ENCODE assay signal across 17 mouse cellular contexts in the genomic region with DNA sequence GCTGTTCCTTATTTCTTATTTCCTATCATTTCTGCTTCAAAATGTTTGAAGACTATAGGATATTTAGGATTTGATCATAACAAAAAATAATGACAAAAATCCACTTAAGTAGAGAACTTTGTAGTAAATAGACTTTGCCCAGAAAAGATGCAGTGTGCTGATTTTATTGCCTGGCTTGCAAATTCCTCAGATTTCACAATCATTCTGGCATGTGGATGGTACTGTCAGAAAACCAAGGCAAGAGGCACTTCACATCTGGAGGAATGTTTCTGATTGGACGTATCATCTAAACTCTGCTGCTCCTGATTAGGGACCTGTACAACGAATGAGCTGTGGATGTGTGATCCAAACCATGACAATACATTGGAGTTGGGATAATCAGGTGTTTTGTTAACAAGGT.
DNase-seq lines count a peak whose midpoint lies in the region; ATAC-seq and TF ChIP-seq lines count a peak whose summit lies in the region.
"Had no signal": no experiment of that assay in that cellular context is flagged by ENCODE, and none has a peak within 500 bp of the region (broad histone marks: within the 10 kb centered on the region; RNA-seq: fewer than 3 reads in every experiment).

No protein-coding gene starts in this region.

- no peaks in the 10 kb centered on the region for H3K4me1 ChIP-seq in intestine, embryonic 16.5 days (ENCODE audit: control insufficient read depth, insufficient read depth, low read length)
- H3K4me1 ChIP-seq in intestine, postnatal 0 days (replicated peaks; ENCODE audit: control insufficient read depth, insufficient read depth, low read length) = no peaks in the 10 kb centered on the region
- H3K4me1 ChIP-seq: forebrain, embryonic 12.5 days; heart, embryonic 12.5 days; hindbrain, embryonic 10.5 days had no signal

- no peak for TF ChIP-seq CTCF in intestine, postnatal 0 days (IDR thresholded peaks at IDR 0.05; ENCODE audit: low read depth)
- TF ChIP-seq CTCF in layer of hippocampus, adult 2 months (conservative IDR thresholded peaks at IDR 0.05) = no peak

- no peak overlapping the region for H3K4me3 ChIP-seq in intestine, embryonic 16.5 days (ENCODE audit: low read length)
- H3K4me3 ChIP-seq in intestine, postnatal 0 days (ENCODE audit: low read depth, low read length) = no peak overlapping the region
- H3K4me3 ChIP-seq in layer of hippocampus, adult 2 months = no peak overlapping the region
- H3K4me3 ChIP-seq: embryonic facial prominence, embryonic 12.5 days; forebrain, embryonic 12.5 days; heart, embryonic 12.5 days; hindbrain, embryonic 10.5 days had no signal

- H3K27me3 ChIP-seq in intestine, embryonic 16.5 days (replicated peaks; ENCODE audit: control insufficient read depth, insufficient read depth, low read length) = no peaks in the 10 kb centered on the region
- H3K27me3 ChIP-seq in intestine, postnatal 0 days (replicated peaks; ENCODE audit: control insufficient read depth, insufficient read depth, low read length) = no peaks in the 10 kb centered on the region
- H3K27me3 ChIP-seq: embryonic facial prominence, embryonic 12.5 days; forebrain, embryonic 12.5 days; heart, embryonic 12.5 days had no signal

- H3K9me3 ChIP-seq in intestine, embryonic 16.5 days (ENCODE audit: control insufficient read depth, low read length) = no peaks in the 10 kb centered on the region
- H3K9me3 ChIP-seq in intestine, postnatal 0 days (ENCODE audit: control insufficient read depth) = no peaks in the 10 kb centered on the region
- H3K9me3 ChIP-seq: embryonic facial prominence, embryonic 12.5 days; forebrain, embryonic 12.5 days; heart, embryonic 12.5 days; hindbrain, embryonic 10.5 days had no signal

- no peak overlapping the region for H3K4me2 ChIP-seq in intestine, embryonic 16.5 days (ENCODE audit: low read depth, low read length)
- no peak overlapping the region for H3K4me2 ChIP-seq in intestine, postnatal 0 days (replicated peaks; ENCODE audit: low read depth)
- H3K4me2 ChIP-seq: embryonic facial prominence, embryonic 12.5 days; forebrain, embryonic 12.5 days; heart, embryonic 12.5 days; hindbrain, embryonic 14.5 days had no signal

- peak; percentile 42; the same call in 1 of the 2 replicates for ATAC-seq in intestine, embryonic 16.5 days
- no peak for ATAC-seq in intestine, postnatal 0 days
- ATAC-seq: forebrain, embryonic 16.5 days had no signal

- H3K9ac ChIP-seq in intestine, embryonic 16.5 days (ENCODE audit: low read depth, low read length) = no peak overlapping the region
- H3K9ac ChIP-seq in intestine, postnatal 0 days (ENCODE audit: low read depth, low read length) = no peak overlapping the region
- H3K9ac ChIP-seq: embryonic facial prominence, embryonic 12.5 days; forebrain, embryonic 12.5 days; heart, embryonic 12.5 days; hindbrain, embryonic 14.5 days had no signal

- DNase-seq in lung, postnatal 36 days = peak; percentile 1
- DNase-seq in lung, postnatal 25 days (ENCODE audit: low spot score) = no peak
- DNase-seq in forelimb bud, embryonic 11.5 days (ENCODE audit: low read depth, low spot score) = peak; percentile 35
- DNase-seq in layer of hippocampus, adult 2 months (ENCODE audit: low spot score in 2 of 2) = no peak
- DNase-seq in adrenal gland, adult 18-20 months (ENCODE audit: low spot score in 2 of 2) = no peak
- DNase-seq: adrenal gland, postnatal 14 days; cerebellum, adult 18-20 months; cerebellum, adult 9-11 months; gastrocnemius, postnatal 14 days had no signal

- no peaks in the 10 kb centered on the region for H3K36me3 ChIP-seq in intestine, embryonic 16.5 days (ENCODE audit: control insufficient read depth, insufficient read depth, low read length)
- no peaks in the 10 kb centered on the region for H3K36me3 ChIP-seq in intestine, postnatal 0 days (ENCODE audit: control insufficient read depth, insufficient read depth)
- H3K36me3 ChIP-seq: embryonic facial prominence, embryonic 12.5 days; forebrain, embryonic 12.5 days; heart, embryonic 12.5 days; hindbrain, embryonic 10.5 days had no signal

- 47% methylated on average over 2 of the region's 2 CpGs for WGBS in intestine, embryonic 16.5 days
- WGBS in intestine, postnatal 0 days = 28% methylated on average over 2 of the region's 2 CpGs

- no peak overlapping the region for H3K27ac ChIP-seq in intestine, embryonic 16.5 days (ENCODE audit: low read length)
- H3K27ac ChIP-seq in intestine, postnatal 0 days (ENCODE audit: low read depth, low read length) = no peak overlapping the region
- H3K27ac ChIP-seq in layer of hippocampus, adult 2 months = no peak overlapping the region
- H3K27ac ChIP-seq: embryonic facial prominence, embryonic 12.5 days; forebrain, embryonic 12.5 days; hindbrain, embryonic 10.5 days; hindbrain, embryonic 14.5 days had no signal

Comparison
In these comparisons a context has a peak if more than half of its experiments do, and no peak if none do; other contexts are left out.
1. DNase-seq: peak in lung, postnatal 36 days (single experiment) and forelimb bud, embryonic 11.5 days (single experiment); none in lung, postnatal 25 days (single experiment), layer of hippocampus, adult 2 months (0 of 2) and adrenal gland, adult 18-20 months (0 of 2).